Mouse (Mus musculus): ENCODE results near the gene Gm960. TPM values are rescaled to one million over a fixed set of nuclear protein-coding genes. Genes with fewer than 3 reads are reported as not detected.

The Gm960 gene
- polyA plus RNA-seq, 1 experiment = 1.2 TPM

DNA sequence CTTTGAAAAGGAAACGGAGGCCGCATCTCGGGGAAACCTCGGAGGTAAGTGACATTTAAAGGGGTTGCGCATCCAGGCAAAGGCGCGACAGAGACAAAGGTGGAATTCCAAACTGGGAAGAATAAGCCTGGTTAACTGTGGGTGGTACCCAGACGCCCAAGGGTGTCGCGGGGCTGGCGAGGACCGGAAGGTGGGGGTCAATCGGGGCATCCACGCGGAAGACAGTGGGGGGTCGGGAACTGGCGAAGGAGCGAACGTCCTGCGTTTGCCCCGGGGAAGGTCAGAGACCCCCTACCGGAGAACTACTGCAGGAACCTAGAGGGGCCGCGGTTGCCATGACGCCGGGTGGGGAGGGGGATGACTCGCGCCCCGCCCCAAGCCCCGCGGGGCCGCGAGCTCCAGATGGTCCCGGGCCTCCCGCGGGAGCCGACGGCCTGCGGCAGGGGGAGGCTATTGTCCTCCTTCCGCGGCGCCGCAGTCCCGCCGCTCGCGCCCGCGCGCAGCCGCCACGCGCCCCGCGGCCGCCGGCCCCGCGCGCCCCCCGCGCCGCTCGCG is 13.2 kb upstream of the Gm960 start:
- no peak for DNase-seq (ENCODE audit: low spot score)

- no peak for DNase-seq (ENCODE audit: low spot score)
These were observed 12.7 kb upstream of the Gm960 start, which contains the start of gene Sptbn2 for GRCm38 (mm10) chr19:4711098-4711600. Gene Sptbn2, plus strand, starts transcription at chr19:4711167.

DNA sequence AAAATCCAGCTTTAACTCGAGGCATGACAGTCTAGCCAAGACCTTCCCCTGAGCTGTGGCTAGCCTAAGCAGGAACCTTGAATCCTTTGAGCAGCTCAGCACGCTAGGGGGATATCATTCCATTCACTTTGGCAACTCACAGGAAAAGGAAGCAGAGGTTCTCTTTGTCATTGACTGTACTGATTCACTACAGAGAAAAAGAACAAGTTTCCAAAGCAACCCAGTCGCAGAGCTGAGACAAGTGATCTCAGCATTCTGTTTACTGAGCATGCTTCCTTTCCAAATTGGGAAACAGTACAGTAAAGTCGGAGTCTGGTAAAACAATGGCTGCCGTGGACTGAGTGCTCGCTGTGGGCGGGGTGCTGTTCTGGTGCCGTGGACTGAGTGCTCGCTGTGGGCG is 10.3 kb upstream of the Gm960 start:
- DNase-seq (ENCODE audit: low spot score) = no peak

- no peak for DNase-seq (ENCODE audit: low spot score)
These were observed 2.8 kb upstream of the Gm960 start for GRCm38 (mm10) chr19:4701221-4701620.

DNA sequence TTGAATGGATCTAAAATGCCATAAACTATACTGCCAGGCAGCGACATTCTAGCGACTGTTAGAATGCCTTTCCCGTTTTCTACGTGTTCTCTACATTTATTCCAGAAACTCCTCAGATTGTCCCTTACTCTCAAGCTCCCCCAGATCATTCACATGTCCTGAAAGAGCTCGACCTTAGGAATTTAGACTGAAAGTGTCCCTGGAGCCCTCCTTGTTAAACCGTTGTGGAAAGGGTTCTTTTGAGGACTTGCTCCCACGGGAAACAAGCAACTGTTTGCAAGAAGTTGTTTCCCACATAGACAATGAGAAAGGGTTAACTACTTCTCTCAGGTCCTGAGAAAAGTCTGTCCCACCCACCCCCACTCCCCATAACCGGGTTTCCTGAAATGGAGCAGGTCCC is 2.2 kb upstream of the Gm960 start:
- no peak for DNase-seq (ENCODE audit: low spot score)

GRCm38 (mm10) chr19:4699821-4700220 is 1.4 kb upstream of the Gm960 start:
- DNase-seq (ENCODE audit: low spot score) = no peak

DNA sequence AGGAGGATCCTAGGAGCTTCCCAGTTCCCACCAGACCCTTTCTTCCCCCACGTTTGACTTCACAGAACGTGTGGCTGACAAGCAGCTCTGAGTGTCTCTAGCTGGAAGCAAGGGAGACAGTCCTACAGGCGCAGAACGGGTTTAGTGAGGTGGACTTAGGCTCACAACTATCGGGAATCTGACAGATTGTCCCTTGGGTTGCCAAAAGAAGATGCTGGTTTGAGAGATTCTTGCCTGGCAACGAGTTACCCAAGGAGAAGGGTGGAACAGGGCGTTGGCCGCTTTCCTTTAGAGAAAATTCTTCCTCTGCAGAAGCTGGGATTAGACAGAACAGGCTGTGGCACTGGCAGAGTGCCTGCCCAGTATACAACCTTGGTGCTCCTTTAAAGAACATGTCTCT is 388 bp upstream of the Gm960 start:
- DNase-seq (ENCODE audit: low spot score) = no peak

DNA sequence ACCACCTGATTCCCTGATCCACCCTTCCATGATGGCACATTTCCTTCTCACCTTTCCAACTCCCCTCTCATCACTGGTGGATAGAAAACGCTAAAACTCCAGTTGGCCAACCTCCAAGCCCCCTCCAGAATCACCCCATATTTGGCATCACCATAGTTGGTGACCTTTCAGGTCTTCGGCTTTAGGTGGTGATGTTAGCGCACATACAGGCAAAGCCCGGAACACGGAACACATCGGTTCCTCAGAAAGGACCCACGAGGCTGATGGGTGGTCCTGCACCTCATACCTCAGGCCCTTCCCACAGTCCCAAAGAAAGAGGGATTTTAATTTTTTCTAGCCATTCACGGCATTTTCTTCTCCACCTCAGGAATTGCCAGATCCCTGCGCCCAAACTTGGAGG is 747 bp downstream of the Gm960 start:
- DNase-seq (ENCODE audit: low spot score) = no peak

- no peak for DNase-seq (ENCODE audit: low spot score)
These were observed 1.3 kb downstream of the Gm960 start for GRCm38 (mm10) chr19:4697121-4697520.

GRCm38 (mm10) chr19:4694346-4694745 is 4.1 kb downstream of the Gm960 start:
- no peak for DNase-seq (ENCODE audit: low spot score)

- DNase-seq (ENCODE audit: low spot score) = no peak
These were observed 26.1 kb downstream of the Gm960 start for GRCm38 (mm10) chr19:4672401-4672800.

GRCm38 (mm10) chr19:4670776-4671175 is 27.7 kb downstream of the Gm960 start:
- no peak for DNase-seq (ENCODE audit: low spot score)

- no peak for DNase-seq (ENCODE audit: low spot score)
These were observed 31.7 kb downstream of the Gm960 start for GRCm38 (mm10) chr19:4666815-4667214.

DNA sequence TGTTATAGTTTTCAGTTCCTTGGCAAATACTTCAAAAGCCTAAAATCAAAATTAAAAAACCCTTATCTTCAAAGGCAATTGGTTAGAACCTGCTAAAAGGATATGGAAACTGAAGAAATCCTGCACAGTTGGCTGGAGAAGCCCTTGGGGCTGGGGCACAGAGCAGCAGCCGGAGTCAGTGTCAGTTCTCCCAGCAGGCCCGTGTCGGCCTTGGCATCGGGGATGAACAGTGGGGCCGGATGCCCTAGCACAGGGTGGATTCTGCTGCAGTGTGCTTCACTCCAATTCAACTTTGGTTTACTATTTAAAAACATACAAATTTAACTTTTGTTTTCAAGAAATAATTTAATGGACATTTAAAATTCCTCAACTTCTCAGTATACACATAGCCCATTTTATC is 40.3 kb downstream of the Gm960 start:
- no peak for DNase-seq (ENCODE audit: low spot score)

- no peak for DNase-seq (ENCODE audit: low spot score)
These were observed 51.5 kb downstream of the Gm960 start for GRCm38 (mm10) chr19:4646917-4647492.

GRCm38 (mm10) chr19:4644271-4644670 is 54.2 kb downstream of the Gm960 start:
- no peak for DNase-seq (ENCODE audit: low spot score)

DNA sequence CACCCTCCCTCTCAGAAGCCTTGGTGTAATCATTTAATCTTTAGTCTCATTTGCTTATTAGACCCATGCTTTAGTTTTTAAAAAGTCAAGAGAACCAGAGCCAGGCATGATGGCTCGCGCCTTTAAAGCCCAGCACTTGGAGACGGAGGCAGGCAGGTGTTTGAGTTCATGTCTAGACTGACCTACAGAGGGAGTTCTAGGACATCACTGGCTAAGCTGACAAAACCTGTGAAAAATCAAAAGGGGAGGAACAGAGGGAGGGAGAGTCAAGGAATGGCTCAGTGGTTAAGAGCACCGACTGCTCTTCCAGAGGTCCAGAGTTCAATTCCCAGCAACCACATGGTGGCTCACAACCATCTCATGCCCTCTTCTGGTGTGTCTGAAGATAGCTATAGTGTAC is 62.5 kb downstream of the Gm960 start:
- no peak for DNase-seq (ENCODE audit: low spot score)

GRCm38 (mm10) chr19:4628819-4629218 is 69.6 kb downstream of the Gm960 start:
- no peak for DNase-seq (ENCODE audit: low spot score)

GRCm38 (mm10) chr19:4625829-4626535 is 72.5 kb downstream of the Gm960 start:
- DNase-seq (ENCODE audit: low spot score) = no peak

GRCm38 (mm10) chr19:4625179-4625828 is 73.2 kb downstream of the Gm960 start, which contains the start of gene Rce1:
Gene Rce1, minus strand, starts transcription at chr19:4625641.
- DNase-seq (ENCODE audit: low spot score) = peak; percentile 90

GRCm38 (mm10) chr19:4624406-4625178 is 73.9 kb downstream of the Gm960 start:
- DNase-seq (ENCODE audit: low spot score) = no peak

- DNase-seq (ENCODE audit: low spot score) = no peak
These were observed 74.5 kb downstream of the Gm960 start for GRCm38 (mm10) chr19:4624006-4624405.

Measured in urinary bladder, adult 2 months (tissue).